Mouse (Mus musculus) spleen, adult 2 months (tissue): ENCODE results near the gene Ankrd52.

Experiments
- CTCF ChIP-seq: fragments of 200-500 bp; IDR thresholded peaks from 2 replicates; pipeline ENCODE4 v1.5.1; 2011; ENCODE audit warnings: mild to moderate bottlenecking, inconsistent platforms; ENCODE audit not compliant: insufficient read depth, insufficient read length, insufficient replicate concordance; ENCODE audit errors: extremely low read depth
- POLR2A ChIP-seq: fragments of 200-500 bp; IDR thresholded peaks from 2 replicates; pipeline ENCODE4 v1.6.1; 2011; ENCODE audit warnings: low read depth, low read length, inconsistent platforms

GRCm38 (mm10) chr10:128347541-128347940, 29.4 kb upstream of the Ankrd52 start:
- TF ChIP-seq POLR2A (no peak), CTCF (no peak)
